Mouse (Mus musculus): ENCODE results near the gene Setd7. TPM values are rescaled to one million over a fixed set of nuclear protein-coding genes. Genes with fewer than 3 reads are reported as not detected.

Gene Setd7
- polyA plus RNA-seq, 1 experiment, result 15.7 TPM

DNA sequence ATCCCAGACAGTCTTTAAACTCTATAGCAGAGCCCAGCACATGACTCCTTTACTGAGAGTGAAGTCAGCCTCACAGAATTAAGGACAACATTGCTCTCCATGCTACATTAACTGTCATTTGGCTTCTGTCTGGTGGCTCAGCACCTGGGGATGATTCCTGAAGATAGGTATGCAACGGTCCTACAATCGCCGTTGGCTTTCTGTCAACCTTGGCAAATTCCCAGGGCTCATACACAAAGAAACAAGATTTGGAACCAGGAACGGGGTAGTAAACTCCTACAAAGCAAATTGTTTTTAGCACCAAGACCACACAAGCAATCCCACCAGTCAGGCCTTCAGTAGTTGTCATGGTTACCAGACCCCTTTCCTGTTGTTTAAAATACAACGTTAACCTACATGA is 27.1 kb downstream of the Setd7 start:
- DNase-seq (ENCODE audit: low read depth), result no peak
- TF ChIP-seq POLR2A (IDR thresholded peaks at IDR 0.05; ENCODE audit: borderline replicate concordance, extremely low read depth, insufficient read depth, insufficient read length, poor library complexity, severe bottlenecking), result no peak
- no peak for TF ChIP-seq CTCF (IDR thresholded peaks at IDR 0.05; ENCODE audit: borderline replicate concordance, extremely low read depth, insufficient read depth, insufficient read length)

DNA sequence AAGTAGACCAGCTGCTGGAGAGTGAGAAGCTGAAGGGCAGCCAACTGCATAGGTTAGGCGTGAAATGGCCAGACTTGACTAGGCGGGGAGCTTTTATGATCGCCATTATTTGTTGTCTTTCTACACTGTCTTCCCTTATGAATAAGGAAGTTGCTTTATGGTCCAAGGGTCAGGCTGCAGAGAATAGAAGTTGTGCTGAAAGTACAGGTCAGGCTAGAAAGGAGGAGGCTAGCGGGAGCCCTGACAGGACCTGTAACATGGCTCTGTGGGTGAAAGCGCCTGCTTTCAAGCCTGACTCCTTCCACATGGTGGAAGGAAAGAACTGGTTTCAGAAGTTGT is 28.4 kb downstream of the Setd7 start:
- DNase-seq (ENCODE audit: low read depth), result no peak
- TF ChIP-seq POLR2A (IDR thresholded peaks at IDR 0.05; ENCODE audit: borderline replicate concordance, extremely low read depth, insufficient read depth, insufficient read length, poor library complexity, severe bottlenecking) (no peak), CTCF (IDR thresholded peaks at IDR 0.05; ENCODE audit: borderline replicate concordance, extremely low read depth, insufficient read depth, insufficient read length) (no peak)

DNA sequence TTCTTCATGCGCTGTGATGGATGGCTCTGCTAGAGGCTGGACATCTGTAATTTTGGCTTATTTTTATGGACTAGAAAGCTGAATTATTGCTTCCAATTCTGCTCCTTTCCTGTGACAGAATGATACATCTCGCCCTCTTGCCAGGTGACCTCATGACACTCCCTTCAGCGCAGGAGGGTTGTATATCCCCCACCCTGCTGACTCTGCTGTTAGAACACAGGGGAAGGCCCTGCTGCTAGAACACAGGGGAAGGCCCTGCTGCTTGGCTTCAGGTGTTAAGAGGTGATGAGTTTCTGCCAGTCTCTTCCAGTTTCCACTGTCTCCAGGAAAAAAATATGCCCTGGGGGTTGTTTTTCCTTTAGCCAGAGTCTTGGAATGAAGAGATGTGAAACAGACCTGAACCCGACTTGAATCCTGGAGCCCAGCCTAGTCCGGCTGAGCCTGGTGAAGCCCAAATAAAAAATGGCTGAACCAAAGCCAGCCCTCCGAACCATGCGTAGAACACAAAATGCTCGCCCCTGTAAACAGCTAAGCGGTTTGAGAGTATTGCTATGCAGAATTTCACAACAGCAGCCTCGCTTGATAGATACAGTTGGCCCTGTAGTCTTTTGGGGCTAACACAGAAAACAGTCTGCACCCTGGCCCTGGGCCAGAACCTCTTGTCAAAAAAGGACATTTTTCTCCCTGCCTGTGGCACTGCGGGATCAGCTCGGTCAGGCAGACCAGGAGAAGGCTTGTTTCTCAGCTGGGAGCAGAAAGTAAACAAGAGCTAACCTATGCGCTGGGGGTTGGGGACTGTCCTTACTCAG is 29.0 kb downstream of the Setd7 start:
- TF ChIP-seq CTCF (IDR thresholded peaks at IDR 0.05; ENCODE audit: borderline replicate concordance, extremely low read depth, insufficient read depth, insufficient read length), result no peak
- no peak for TF ChIP-seq POLR2A (IDR thresholded peaks at IDR 0.05; ENCODE audit: borderline replicate concordance, extremely low read depth, insufficient read depth, insufficient read length, poor library complexity, severe bottlenecking)
- DNase-seq (ENCODE audit: low read depth), result peak; percentile 72

DNA sequence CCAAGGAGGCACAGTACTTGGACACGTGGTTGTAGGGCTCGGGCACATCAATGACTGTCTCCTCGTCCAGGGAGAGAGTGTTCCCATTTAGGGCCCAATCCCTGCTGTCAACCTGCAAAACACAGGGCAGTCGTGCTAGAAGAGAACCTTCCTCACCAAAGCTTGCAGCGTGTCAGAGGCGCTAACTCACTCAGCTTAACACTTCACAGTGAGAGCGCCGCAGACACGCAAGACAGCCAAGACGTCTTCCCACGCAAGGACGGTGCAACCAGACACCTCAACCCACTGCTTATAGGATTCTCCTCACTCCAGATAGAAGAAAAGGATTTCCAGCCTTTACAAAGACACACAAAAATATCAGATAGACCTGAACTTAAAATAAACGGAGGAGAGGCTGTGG is 33.8 kb downstream of the Setd7 start:
- TF ChIP-seq POLR2A (IDR thresholded peaks at IDR 0.05; ENCODE audit: borderline replicate concordance, extremely low read depth, insufficient read depth, insufficient read length, poor library complexity, severe bottlenecking) (no peak), CTCF (IDR thresholded peaks at IDR 0.05; ENCODE audit: borderline replicate concordance, extremely low read depth, insufficient read depth, insufficient read length) (no peak)
- DNase-seq (ENCODE audit: low read depth), result no peak

DNA sequence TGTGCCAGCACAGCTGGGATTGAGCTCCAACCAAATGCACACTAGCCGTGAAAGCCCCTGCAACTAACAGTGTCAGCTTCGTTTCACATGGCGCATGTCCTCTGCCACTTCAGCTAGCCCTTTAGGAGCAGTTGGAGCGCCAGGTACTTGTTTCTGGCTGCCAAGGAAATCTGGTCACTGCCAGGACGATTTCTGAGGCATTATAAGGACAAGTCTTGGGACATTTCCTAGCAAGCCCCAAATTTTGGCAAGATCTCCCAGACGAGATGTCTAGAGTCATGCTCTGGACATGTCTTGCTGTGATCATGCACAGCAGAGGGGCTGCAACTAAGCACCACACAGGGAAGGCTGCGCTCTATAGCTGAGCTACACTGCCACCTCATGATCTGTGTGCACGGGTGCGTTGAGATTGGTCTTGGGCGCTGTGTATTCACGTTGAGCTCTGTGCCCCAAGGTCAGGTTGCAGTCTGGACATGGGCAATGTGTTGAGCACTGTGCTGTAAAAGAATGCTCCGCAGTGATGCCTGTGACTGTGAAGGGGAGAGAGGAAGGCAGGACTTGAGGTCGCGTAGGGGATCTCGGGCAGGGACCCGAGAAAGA is 35.4 kb downstream of the Setd7 start:
- no peak for TF ChIP-seq CTCF (IDR thresholded peaks at IDR 0.05; ENCODE audit: borderline replicate concordance, extremely low read depth, insufficient read depth, insufficient read length)
- no peak for DNase-seq (ENCODE audit: low read depth)

DNA sequence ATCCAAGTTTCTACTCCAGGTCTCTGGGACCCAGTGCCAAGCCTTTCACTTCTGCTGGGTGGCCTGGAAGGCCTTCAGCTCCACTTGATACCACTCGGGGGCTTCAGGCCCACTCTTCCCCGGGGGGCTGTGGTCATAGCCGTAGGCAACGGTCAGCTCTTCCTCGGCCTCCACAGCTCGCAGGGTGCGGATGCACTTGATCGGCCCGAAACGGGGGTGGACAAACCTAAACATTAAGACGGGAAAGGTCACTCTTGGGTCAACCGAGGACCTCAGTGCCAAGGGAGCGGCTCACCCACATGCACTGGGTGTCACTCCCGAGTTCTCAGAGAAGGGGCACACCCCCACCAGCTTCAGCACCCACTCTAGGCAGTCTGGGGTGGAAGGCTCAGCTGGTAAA is 39.4 kb downstream of the Setd7 start:
- no peak for DNase-seq (ENCODE audit: low read depth)
- TF ChIP-seq POLR2A (IDR thresholded peaks at IDR 0.05; ENCODE audit: borderline replicate concordance, extremely low read depth, insufficient read depth, insufficient read length, poor library complexity, severe bottlenecking) (no peak), CTCF (IDR thresholded peaks at IDR 0.05; ENCODE audit: borderline replicate concordance, extremely low read depth, insufficient read depth, insufficient read length) (no peak)

DNA sequence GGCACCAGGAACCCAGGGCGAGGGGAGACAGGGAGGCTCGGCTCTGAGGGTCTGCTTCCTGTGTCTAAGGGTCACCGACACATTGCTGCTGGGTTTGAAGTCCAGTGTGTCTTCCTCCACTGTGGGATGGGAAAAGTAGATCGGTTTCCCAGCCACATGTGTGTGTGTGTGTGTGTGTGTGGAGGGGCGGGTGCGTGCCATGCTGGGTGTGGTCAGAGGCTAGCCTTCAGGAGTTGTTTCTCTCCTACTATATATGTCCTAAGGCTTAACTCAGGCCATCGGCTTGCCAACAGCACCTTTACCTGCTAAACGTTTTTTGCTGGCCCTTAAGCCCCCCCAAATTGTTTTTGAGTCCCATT is 41.9 kb downstream of the Setd7 start:
- DNase-seq (ENCODE audit: low read depth), result no peak
- TF ChIP-seq CTCF (IDR thresholded peaks at IDR 0.05; ENCODE audit: borderline replicate concordance, extremely low read depth, insufficient read depth, insufficient read length), result no peak
- TF ChIP-seq POLR2A (IDR thresholded peaks at IDR 0.05; ENCODE audit: borderline replicate concordance, extremely low read depth, insufficient read depth, insufficient read length, poor library complexity, severe bottlenecking), result no peak

DNA sequence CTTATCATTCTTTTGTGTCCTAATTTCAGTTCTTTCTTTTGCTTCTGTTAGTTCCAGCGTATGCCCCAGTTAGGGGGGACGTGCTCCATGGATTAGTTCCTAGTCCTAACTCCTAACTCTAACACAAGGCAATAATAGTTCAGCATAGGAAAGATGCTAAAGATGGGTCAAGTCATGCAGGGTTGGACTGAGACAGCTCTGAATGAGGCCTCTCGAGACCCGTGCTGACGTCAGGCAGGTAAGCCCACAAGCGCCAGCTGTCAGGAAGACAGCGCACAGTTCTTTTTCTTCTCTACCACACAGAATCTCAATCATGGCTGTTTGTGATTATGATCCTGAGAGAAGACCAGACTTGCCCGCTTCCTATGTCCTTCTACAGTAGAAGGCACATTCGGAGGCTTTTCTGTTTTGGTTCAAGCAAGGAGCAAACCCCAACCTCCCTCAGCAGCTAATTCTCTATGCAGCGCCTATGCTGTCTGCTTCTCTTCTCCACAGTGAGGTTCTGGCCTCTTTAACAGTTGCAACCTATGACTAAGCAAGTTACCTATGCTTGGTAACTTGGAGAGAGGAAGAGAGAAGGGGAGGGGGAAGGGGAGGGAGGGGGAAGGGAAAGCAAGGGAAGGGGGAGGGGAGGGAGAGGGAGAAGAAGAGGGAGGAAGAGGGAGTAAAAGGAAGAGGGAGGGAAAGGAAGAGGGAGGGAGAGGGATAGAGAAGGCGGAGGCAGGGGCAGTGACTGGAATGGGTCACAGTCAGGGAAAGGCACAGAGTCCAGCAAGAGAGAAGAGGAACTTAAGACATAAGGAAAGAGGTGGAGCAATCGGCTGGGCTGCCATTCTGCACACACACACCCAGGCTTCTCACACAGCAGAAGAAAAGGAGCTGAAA is 42.6 kb downstream of the Setd7 start:
- TF ChIP-seq CTCF (IDR thresholded peaks at IDR 0.05; ENCODE audit: borderline replicate concordance, extremely low read depth, insufficient read depth, insufficient read length) (no peak), POLR2A (IDR thresholded peaks at IDR 0.05; ENCODE audit: borderline replicate concordance, extremely low read depth, insufficient read depth, insufficient read length, poor library complexity, severe bottlenecking) (no peak)
- no peak for DNase-seq (ENCODE audit: low read depth)

DNA sequence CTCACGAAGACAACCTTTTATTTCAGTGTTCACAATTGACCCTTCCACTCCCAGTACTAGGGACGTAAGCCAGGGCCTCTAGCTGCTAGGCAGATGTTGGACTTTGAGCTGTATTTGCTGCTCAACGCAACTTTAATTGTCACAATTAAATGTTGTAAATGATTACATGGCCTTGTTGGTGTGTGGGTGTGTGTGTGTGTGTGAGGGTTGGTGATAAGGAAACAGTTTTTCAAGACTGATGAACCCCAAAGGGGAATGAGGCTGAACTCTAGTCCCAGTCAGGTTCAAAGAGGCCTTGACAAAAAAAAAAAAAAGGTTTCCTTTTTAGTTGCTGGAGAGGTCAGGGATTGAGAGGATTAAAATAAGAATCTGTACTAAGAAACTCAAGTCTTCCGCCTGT is 43.2 kb downstream of the Setd7 start:
- DNase-seq (ENCODE audit: low read depth), result no peak
- TF ChIP-seq CTCF (IDR thresholded peaks at IDR 0.05; ENCODE audit: borderline replicate concordance, extremely low read depth, insufficient read depth, insufficient read length), result no peak
- no peak for TF ChIP-seq POLR2A (IDR thresholded peaks at IDR 0.05; ENCODE audit: borderline replicate concordance, extremely low read depth, insufficient read depth, insufficient read length, poor library complexity, severe bottlenecking)

DNA sequence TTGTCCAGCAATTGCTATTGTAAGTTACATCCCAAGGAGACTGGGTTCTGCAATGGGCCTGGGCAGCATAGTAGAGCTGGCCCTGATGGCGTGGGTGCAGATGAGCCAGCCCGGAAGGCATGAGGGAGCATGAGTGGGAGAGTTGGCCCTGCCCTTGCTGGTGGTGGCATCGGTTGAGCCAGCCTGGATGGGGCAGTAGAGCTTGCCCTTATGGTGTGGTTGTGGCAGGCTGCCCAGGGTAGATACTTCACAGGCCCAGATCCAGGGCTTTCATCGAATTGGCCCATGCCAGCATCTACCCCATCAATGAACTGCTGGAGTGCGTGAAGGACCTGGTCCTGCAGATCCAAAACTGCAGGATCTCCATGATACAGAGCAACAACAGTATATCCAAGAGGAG is 48.7 kb downstream of the Setd7 start:
- DNase-seq (ENCODE audit: low read depth), result no peak
- no peak for TF ChIP-seq POLR2A (IDR thresholded peaks at IDR 0.05; ENCODE audit: borderline replicate concordance, extremely low read depth, insufficient read depth, insufficient read length, poor library complexity, severe bottlenecking)
- TF ChIP-seq CTCF (IDR thresholded peaks at IDR 0.05; ENCODE audit: borderline replicate concordance, extremely low read depth, insufficient read depth, insufficient read length), result no peak

DNA sequence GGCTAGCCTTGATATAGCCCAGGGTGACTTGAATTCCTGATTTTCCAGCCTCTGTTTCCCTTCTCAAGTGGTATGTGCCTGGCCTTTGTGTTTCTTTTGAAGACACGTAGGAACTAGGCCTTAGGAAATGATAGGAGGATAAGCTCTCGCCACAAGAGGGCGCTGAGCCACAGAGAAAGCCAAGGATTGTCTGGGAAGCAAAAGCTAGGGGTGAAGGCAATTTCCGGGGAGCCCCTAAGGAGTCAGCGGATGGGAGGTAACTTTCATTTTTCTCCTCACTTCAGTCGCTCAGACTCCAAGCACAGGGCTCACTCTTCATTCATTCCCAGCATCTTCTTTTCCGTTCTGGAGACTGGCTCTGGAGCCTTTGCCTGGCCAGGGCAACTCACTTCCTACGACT is 49.8 kb downstream of the Setd7 start:
- TF ChIP-seq POLR2A (IDR thresholded peaks at IDR 0.05; ENCODE audit: borderline replicate concordance, extremely low read depth, insufficient read depth, insufficient read length, poor library complexity, severe bottlenecking) (no peak), CTCF (IDR thresholded peaks at IDR 0.05; ENCODE audit: borderline replicate concordance, extremely low read depth, insufficient read depth, insufficient read length) (peak; percentile 82)
- peak; percentile 82 for DNase-seq (ENCODE audit: low read depth)
